Mouse (Mus musculus): ENCODE results near the gene Hist1h4h. TPM values are rescaled to one million over a fixed set of nuclear protein-coding genes. Genes with fewer than 3 reads are reported as not detected.
"Not testable (repeated sequence)": the region's sequence is repeated elsewhere in the genome, so short reads cannot be mapped to it uniquely, and the experiment has no call there.

Gene Hist1h4h
- polyA plus RNA-seq, 1 experiment from 2014 or later, result 5.9 TPM

DNA sequence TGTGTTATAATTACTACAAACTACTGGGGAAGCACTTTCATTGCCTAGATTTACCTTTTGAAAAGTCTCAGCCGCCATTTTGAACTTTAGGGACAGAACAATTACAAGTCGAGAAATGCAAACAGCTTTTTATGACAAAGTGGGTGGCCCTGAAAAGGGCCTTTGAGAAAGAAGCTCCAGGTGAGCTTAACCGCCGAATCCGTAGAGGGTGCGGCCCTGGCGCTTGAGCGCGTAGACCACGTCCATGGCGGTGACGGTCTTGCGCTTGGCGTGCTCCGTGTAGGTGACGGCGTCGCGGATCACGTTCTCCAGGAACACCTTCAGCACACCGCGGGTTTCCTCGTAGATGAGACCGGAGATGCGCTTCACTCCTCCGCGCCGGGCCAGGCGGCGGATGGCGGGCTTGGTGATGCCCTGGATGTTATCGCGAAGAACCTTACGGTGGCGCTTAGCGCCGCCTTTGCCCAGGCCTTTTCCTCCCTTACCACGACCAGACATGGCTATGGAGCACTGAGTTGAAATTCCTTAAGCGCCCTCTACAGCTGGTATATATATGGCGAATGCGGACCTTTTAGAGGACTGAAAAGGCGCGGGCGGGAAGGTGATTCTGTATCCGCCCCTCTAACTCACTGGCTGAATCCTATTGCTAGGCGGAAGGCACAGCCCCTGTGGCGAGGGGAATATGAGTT is 20.4 kb downstream of the Hist1h4h start, which contains the start of gene Hist1h4f:
Gene Hist1h4f, minus strand, starts transcription at position 503 of the 689 bp plus-strand sequence.
- peak within 1 kb of the TSS; percentile 71 for H3K4me2 ChIP-seq
- not testable (repeated sequence) for H3K27me3 ChIP-seq; H3K9me3 ChIP-seq (replicated peaks); H3K36me3 ChIP-seq
- H3K27ac ChIP-seq, result peak within 1 kb of the TSS; percentile 98
- peak within 1 kb of the TSS; percentile 81 for H3K9ac ChIP-seq
- peak within 1 kb of the TSS; percentile 58 for H3K4me3 ChIP-seq (replicated peaks)
- under 1% methylated on average over 47 of the region's 47 CpGs for WGBS (ENCODE audit: insufficient replicate concordance)
- peaks cover 56% of the 10 kb centered on the region for H3K4me1 ChIP-seq (replicated peaks)
- DNase-seq, result peak; percentile 93
- ATAC-seq (ENCODE audit: low read depth), result peak; percentile 68

GRCm38 (mm10) chr13:23551931-23552914 is 21.4 kb downstream of the Hist1h4h start:
- peak overlapping the region; percentile 98 for H3K27ac ChIP-seq
- H3K4me2 ChIP-seq, result peak overlapping the region; percentile 71
- ATAC-seq (ENCODE audit: low read depth) (no peak), DNase-seq (no peak)
- H3K27me3 ChIP-seq, result no peaks in the 10 kb centered on the region
- 34% methylated on average over 8 of the region's 8 CpGs for WGBS (ENCODE audit: insufficient replicate concordance)
- H3K9me3 ChIP-seq (replicated peaks), result no peaks in the 10 kb centered on the region
- H3K4me1 ChIP-seq (replicated peaks), result peaks cover 58% of the 10 kb centered on the region
- peak overlapping the region; percentile 58; the same call in 1 of the 2 replicates for H3K4me3 ChIP-seq (replicated peaks)
- H3K9ac ChIP-seq, result peak overlapping the region; percentile 81
- H3K36me3 ChIP-seq, result no peaks in the 10 kb centered on the region

DNA sequence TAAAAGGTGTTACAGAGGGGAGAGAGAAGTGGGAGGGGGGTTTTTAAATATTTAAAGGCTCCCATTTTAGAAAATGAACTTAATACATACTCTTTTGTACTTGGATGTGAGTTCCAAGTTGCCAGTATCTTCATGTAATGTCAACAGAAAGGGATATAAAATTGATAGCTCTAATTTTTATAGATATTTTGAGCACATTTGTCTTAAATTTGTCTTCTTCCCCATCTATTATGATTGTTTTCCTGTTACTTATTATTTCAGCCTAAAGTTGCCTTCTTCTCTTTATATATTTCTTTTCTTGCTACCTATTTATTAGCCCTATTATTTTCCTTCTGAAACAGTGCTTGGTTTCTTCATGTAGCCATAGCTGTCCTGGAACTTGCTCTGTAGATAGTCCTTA is 22.1 kb downstream of the Hist1h4h start, which contains the start of gene Hist1h1d:
Gene Hist1h1d, plus strand, starts transcription at position 301 of the 400 bp plus-strand sequence.
- Histone ChIP-seq H3K9ac (peak within 1 kb of the TSS; percentile 92), H3K4me2 (peak within 1 kb of the TSS; percentile 83), H3K36me3 (no peaks in the 10 kb centered on the region), H3K9me3 (replicated peaks) (no peaks in the 10 kb centered on the region), H3K4me1 (replicated peaks) (peaks cover 60% of the 10 kb centered on the region), H3K4me3 (replicated peaks) (no peak within 1 kb of the TSS), H3K27ac (peak within 1 kb of the TSS; percentile 100), H3K27me3 (no peaks in the 10 kb centered on the region)
- DNase-seq, result no peak
- ATAC-seq (ENCODE audit: low read depth), result no peak

DNA sequence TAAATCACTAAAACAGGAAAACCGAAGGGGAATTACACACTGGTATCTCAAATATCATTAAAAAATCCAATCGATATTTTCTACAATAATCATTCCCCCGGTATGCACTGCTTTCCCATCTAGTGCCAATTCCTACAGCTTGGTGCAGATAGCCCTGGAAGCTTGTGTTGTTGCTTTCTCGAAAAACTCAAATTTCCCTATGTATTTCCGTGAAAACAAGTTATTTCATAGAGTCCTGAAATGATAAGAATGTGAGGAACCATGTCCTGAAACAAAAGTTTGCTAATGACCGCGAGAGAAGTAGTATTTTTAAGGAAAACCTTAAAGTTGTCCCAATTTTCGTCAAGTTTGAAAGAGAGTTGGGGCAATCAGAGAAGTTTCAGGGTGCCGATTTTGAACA is 23.5 kb downstream of the Hist1h4h start:
- H3K4me1 ChIP-seq (replicated peaks), result peaks cover 56% of the 10 kb centered on the region
- no peak for ATAC-seq (ENCODE audit: low read depth)
- H3K9me3 ChIP-seq (replicated peaks), result no peaks in the 10 kb centered on the region
- DNase-seq, result no peak
- peak overlapping the region; percentile 66 for H3K4me3 ChIP-seq (replicated peaks)
- H3K27me3 ChIP-seq, result no peaks in the 10 kb centered on the region
- peak overlapping the region; percentile 100 for H3K27ac ChIP-seq
- peak overlapping the region; percentile 92 for H3K9ac ChIP-seq
- 19% methylated on average over 9 of the region's 9 CpGs for WGBS (ENCODE audit: insufficient replicate concordance)
- peak overlapping the region; percentile 83 for H3K4me2 ChIP-seq
- H3K36me3 ChIP-seq, result no peaks in the 10 kb centered on the region

DNA sequence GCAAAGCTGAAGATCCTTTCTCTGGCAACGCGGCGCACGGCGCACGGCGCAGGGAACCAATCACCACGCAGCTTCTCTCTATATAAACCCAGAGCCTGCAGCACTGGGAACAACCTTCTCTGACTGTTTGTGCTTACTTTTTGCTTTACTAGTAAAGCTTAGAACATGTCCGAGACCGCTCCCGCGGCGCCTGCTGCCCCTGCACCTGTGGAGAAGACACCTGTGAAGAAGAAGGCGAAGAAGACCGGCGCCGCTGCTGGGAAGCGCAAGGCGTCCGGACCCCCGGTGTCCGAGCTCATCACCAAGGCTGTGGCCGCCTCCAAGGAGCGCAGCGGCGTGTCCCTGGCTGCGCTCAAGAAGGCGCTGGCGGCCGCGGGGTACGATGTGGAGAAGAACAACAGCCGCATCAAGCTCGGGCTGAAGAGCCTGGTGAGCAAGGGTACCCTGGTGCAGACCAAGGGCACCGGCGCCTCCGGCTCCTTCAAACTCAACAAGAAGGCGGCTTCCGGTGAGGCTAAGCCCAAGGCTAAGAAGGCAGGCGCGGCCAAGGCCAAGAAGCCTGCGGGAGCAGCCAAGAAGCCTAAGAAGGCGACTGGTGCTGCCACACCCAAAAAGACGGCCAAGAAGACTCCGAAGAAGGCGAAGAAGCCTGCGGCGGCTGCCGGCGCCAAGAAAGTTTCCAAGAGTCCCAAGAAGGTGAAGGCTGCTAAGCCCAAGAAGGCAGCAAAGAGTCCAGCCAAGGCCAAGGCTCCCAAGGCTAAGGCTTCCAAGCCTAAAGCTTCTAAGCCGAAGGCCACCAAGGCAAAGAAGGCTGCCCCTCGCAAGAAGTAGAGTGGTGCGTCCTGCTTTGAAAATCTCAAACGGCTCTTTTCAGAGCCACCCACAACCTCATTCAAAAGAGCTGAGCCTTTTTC is 24.3 kb downstream of the Hist1h4h start:
- Histone ChIP-seq H3K9me3 (replicated peaks) (no peaks in the 10 kb centered on the region), H3K4me3 (replicated peaks) (peak overlapping the region; percentile 66), H3K4me1 (replicated peaks) (peaks cover 51% of the 10 kb centered on the region), H3K27me3 (no peaks in the 10 kb centered on the region), H3K27ac (peak overlapping the region; percentile 100), H3K9ac (peak overlapping the region; percentile 92), H3K4me2 (peak overlapping the region; percentile 83), H3K36me3 (no peaks in the 10 kb centered on the region)
- DNase-seq, result peak; percentile 90
- ATAC-seq (ENCODE audit: low read depth), result peak; percentile 74
- under 1% methylated on average over 54 of the region's 54 CpGs for WGBS (ENCODE audit: insufficient replicate concordance)

GRCm38 (mm10) chr13:23555839-23556416 is 25.1 kb downstream of the Hist1h4h start:
- WGBS (ENCODE audit: insufficient replicate concordance), result under 1% methylated on average over 18 of the region's 18 CpGs
- no peaks in the 10 kb centered on the region for H3K27me3 ChIP-seq
- no peaks in the 10 kb centered on the region for H3K36me3 ChIP-seq
- DNase-seq, result peak; percentile 80
- H3K27ac ChIP-seq, result peak overlapping the region; percentile 100
- ATAC-seq (ENCODE audit: low read depth), result peak; percentile 54
- peak overlapping the region; percentile 92 for H3K9ac ChIP-seq
- peak overlapping the region; percentile 83 for H3K4me2 ChIP-seq
- H3K9me3 ChIP-seq (replicated peaks), result no peaks in the 10 kb centered on the region
- H3K4me3 ChIP-seq (replicated peaks), result peak overlapping the region; percentile 66
- H3K4me1 ChIP-seq (replicated peaks), result peaks cover 52% of the 10 kb centered on the region

- Histone ChIP-seq H3K27ac (peak overlapping the region; percentile 100), H3K4me1 (replicated peaks) (peaks cover 50% of the 10 kb centered on the region), H3K9me3 (replicated peaks) (no peaks in the 10 kb centered on the region), H3K36me3 (no peaks in the 10 kb centered on the region), H3K4me3 (replicated peaks) (peak overlapping the region; percentile 66), H3K4me2 (peak overlapping the region; percentile 83), H3K9ac (peak overlapping the region; percentile 92), H3K27me3 (no peaks in the 10 kb centered on the region)
- no peak for ATAC-seq (ENCODE audit: low read depth)
- DNase-seq, result no peak
- 56% methylated on average over 3 of the region's 3 CpGs for WGBS (ENCODE audit: insufficient replicate concordance)
These were observed 26.1 kb downstream of the Hist1h4h start for GRCm38 (mm10) chr13:23556906-23557305.

DNA sequence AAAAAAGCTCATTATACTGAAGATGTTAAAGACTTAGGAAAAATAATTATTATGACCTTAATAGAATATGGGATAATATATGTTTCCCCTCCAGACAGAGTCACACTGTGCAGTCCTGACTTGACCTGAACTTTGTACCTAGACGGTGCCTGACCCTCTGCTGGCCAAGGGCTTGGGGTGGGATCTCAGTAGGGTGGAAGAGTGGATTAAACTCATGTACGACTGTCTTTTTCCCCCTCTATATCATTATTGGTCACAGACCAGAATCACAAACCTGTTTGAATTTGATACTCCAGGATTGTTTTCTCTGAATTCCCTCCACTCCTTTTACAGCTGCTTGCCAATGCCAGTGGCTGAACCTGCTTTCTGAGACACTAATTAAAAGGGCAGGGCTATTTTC is 29.8 kb downstream of the Hist1h4h start:
- ATAC-seq (ENCODE audit: low read depth); H3K9me3 ChIP-seq (replicated peaks); H3K27me3 ChIP-seq; DNase-seq; H3K36me3 ChIP-seq: not testable (repeated sequence)
- peaks cover 53% of the 10 kb centered on the region for H3K4me1 ChIP-seq (replicated peaks)
- peak overlapping the region; percentile 64 for H3K4me2 ChIP-seq
- H3K9ac ChIP-seq, result peak overlapping the region; percentile 73
- H3K4me3 ChIP-seq (replicated peaks), result peak overlapping the region; percentile 37
- WGBS (ENCODE audit: insufficient replicate concordance), result 26% methylated on average over 2 of the region's 2 CpGs
- H3K27ac ChIP-seq, result peak overlapping the region; percentile 90

- Histone ChIP-seq H3K27ac (peak overlapping the region; percentile 98), H3K4me1 (replicated peaks) (peaks cover 50% of the 10 kb centered on the region), H3K9ac (peak overlapping the region; percentile 73), H3K4me3 (replicated peaks) (peak overlapping the region; percentile 55), H3K4me2 (peak overlapping the region; percentile 73)
- ATAC-seq (ENCODE audit: low read depth); H3K36me3 ChIP-seq; H3K27me3 ChIP-seq; H3K9me3 ChIP-seq (replicated peaks); DNase-seq: not testable (repeated sequence)
- 3% methylated on average over 2 of the region's 5 CpGs for WGBS (ENCODE audit: insufficient replicate concordance)
These were observed 30.7 kb downstream of the Hist1h4h start for GRCm38 (mm10) chr13:23561531-23561882.

- under 1% methylated on average over 56 of the region's 67 CpGs for WGBS (ENCODE audit: insufficient replicate concordance)
- peak; percentile 91 for ATAC-seq (ENCODE audit: low read depth)
- H3K4me3 ChIP-seq (replicated peaks), result peak within 1 kb of the TSS; percentile 55
These were observed 31.2 kb downstream of the Hist1h4h start, which contains the start of gene Hist1h3e for GRCm38 (mm10) chr13:23561883-23562659. Gene Hist1h3e (minus strand): TSS chr13:23562369.

More at GRCm38 (mm10) chr13:23561883-23562659, 31.2 kb downstream of the Hist1h4h start, which contains the start of gene Hist1h3e:
- DNase-seq, result peak; percentile 92
- H3K36me3 ChIP-seq; H3K27me3 ChIP-seq; H3K9me3 ChIP-seq (replicated peaks): not testable (repeated sequence)
- peaks cover 49% of the 10 kb centered on the region for H3K4me1 ChIP-seq (replicated peaks)
- H3K9ac ChIP-seq, result peak within 1 kb of the TSS; percentile 74
- H3K27ac ChIP-seq, result peak within 1 kb of the TSS; percentile 98
- peak within 1 kb of the TSS; percentile 73 for H3K4me2 ChIP-seq

Data from liver, embryonic 13.5 days (tissue).